Comparison of ENCODE assay signal across 15 mouse cellular contexts in genomic region chr1:20997881-20998389, GRCm38 (mm10). TPM values are rescaled to one million over a fixed set of nuclear protein-coding genes. Genes with fewer than 3 reads are reported as not detected.
A peak's percentile ranks its signal among the peaks of the same experiment; 100 is the strongest.
DNase-seq lines count a peak whose midpoint lies in the region; ATAC-seq lines count a peak whose summit lies in the region.
"Had no signal": no experiment of that assay in that cellular context is flagged by ENCODE, and none has a peak within 500 bp of the region (broad histone marks: within the 10 kb centered on the region; RNA-seq: fewer than 3 reads in every experiment).

No protein-coding gene starts in this region.

- no peak overlapping the region for H3K4me2 ChIP-seq in hindbrain, embryonic 11.5 days (replicated peaks; ENCODE audit: low read depth, low read length)
- no peak overlapping the region for H3K4me2 ChIP-seq in hindbrain, embryonic 14.5 days (replicated peaks)
- H3K4me2 ChIP-seq: forebrain, embryonic 12.5 days had no signal

- no peaks in the 10 kb centered on the region for H3K36me3 ChIP-seq in hindbrain, embryonic 11.5 days (ENCODE audit: control insufficient read depth, insufficient read depth, low read length)
- H3K36me3 ChIP-seq in hindbrain, embryonic 14.5 days (replicated peaks; ENCODE audit: control insufficient read depth, insufficient read depth): no peaks in the 10 kb centered on the region
- peaks cover 46% of the 10 kb centered on the region for H3K36me3 ChIP-seq in embryonic facial prominence, embryonic 10.5 days (replicated peaks)
- H3K36me3 ChIP-seq: forebrain, embryonic 12.5 days had no signal

- 51% methylated on average over 13 of the region's 13 CpGs for WGBS in hindbrain, embryonic 11.5 days
- 47% methylated on average over 13 of the region's 13 CpGs for WGBS in hindbrain, embryonic 14.5 days
- 56% methylated on average over 13 of the region's 13 CpGs for WGBS in embryonic facial prominence, embryonic 10.5 days

- peak; percentile 6 for DNase-seq in hindbrain, embryonic 11.5 days (ENCODE audit: low spot score)
- DNase-seq in hindbrain, embryonic 14.5 days (ENCODE audit: low spot score): no peak
- DNase-seq in testis, postnatal 10 days (ENCODE audit: low spot score): peak; percentile 37
- DNase-seq in testis, postnatal 14 days (ENCODE audit: low spot score): no peak
- no peak for DNase-seq in embryonic facial prominence, embryonic 10.5 days (ENCODE audit: low spot score)
- DNase-seq in lung, postnatal 4 days: peak; percentile 15 to 40
- no peak for DNase-seq in cerebellum, postnatal 10 days
- DNase-seq in spleen, postnatal 36 days (ENCODE audit: low spot score in 2 of 2): no peak
- DNase-seq: adrenal gland, postnatal 25 days; cerebellum, postnatal 14 days; kidney, postnatal 10 days; liver had no signal

- no peaks in the 10 kb centered on the region for H3K9me3 ChIP-seq in hindbrain, embryonic 11.5 days (ENCODE audit: control insufficient read depth, low read length)
- H3K9me3 ChIP-seq in hindbrain, embryonic 14.5 days (ENCODE audit: control insufficient read depth, low read length): no peaks in the 10 kb centered on the region
- no peaks in the 10 kb centered on the region for H3K9me3 ChIP-seq in embryonic facial prominence, embryonic 10.5 days
- H3K9me3 ChIP-seq: forebrain, embryonic 12.5 days had no signal

- no peak overlapping the region for H3K9ac ChIP-seq in hindbrain, embryonic 11.5 days (ENCODE audit: low read depth, low read length)
- H3K9ac ChIP-seq in hindbrain, embryonic 14.5 days: no peak overlapping the region
- H3K9ac ChIP-seq: forebrain, embryonic 12.5 days had no signal

- no peak overlapping the region for H3K27ac ChIP-seq in hindbrain, embryonic 11.5 days (ENCODE audit: low read depth, low read length)
- no peak overlapping the region for H3K27ac ChIP-seq in hindbrain, embryonic 14.5 days
- peak overlapping the region; percentile 21; the same call in 1 of the 2 replicates for H3K27ac ChIP-seq in embryonic facial prominence, embryonic 10.5 days (replicated peaks)
- H3K27ac ChIP-seq: forebrain, embryonic 12.5 days had no signal

- H3K4me1 ChIP-seq in hindbrain, embryonic 11.5 days (replicated peaks; ENCODE audit: control insufficient read depth, insufficient read depth, low read length): no peaks in the 10 kb centered on the region; the same call in 1 of the 2 replicates
- 0 out of 2 replicates have a peak, but pooled peaks cover 2% of the 10 kb centered on the region for H3K4me1 ChIP-seq in hindbrain, embryonic 14.5 days (replicated peaks; ENCODE audit: control insufficient read depth, insufficient read depth, low read length)
- H3K4me1 ChIP-seq in embryonic facial prominence, embryonic 10.5 days: peaks cover 23% of the 10 kb centered on the region

- ATAC-seq in hindbrain, embryonic 11.5 days (ENCODE audit: low FRiP score): no peak
- no peak for ATAC-seq in hindbrain, embryonic 14.5 days (ENCODE audit: low FRiP score)
- ATAC-seq: inflammation-experienced regulatory T-cells, adult 6 months had no signal

- H3K4me3 ChIP-seq in hindbrain, embryonic 11.5 days (ENCODE audit: low read depth, low read length): no peak overlapping the region
- no peak overlapping the region for H3K4me3 ChIP-seq in hindbrain, embryonic 14.5 days (replicated peaks; ENCODE audit: low read length)
- no peak overlapping the region for H3K4me3 ChIP-seq in embryonic facial prominence, embryonic 10.5 days
- H3K4me3 ChIP-seq: forebrain, embryonic 12.5 days; myocyte had no signal

- no peaks in the 10 kb centered on the region for H3K27me3 ChIP-seq in hindbrain, embryonic 11.5 days (ENCODE audit: control insufficient read depth, insufficient read depth, low read length)
- H3K27me3 ChIP-seq in hindbrain, embryonic 14.5 days (ENCODE audit: control insufficient read depth, insufficient read depth, low read length): no peaks in the 10 kb centered on the region
- no peaks in the 10 kb centered on the region for H3K27me3 ChIP-seq in embryonic facial prominence, embryonic 10.5 days (replicated peaks; ENCODE audit: low read depth, poor library complexity, severe bottlenecking)
- H3K27me3 ChIP-seq: forebrain, embryonic 12.5 days had no signal

RNA-seq across cellular contexts. Expression of gene Efhc1, which starts 46.5 kb away (rescaled TPM):
- polyA plus RNA-seq in hindbrain, embryonic 11.5 days (2014; fragmentation: Nextera tagmentation; extraction: Ambion mirVana): 4.0 and 4.3 TPM in 2 replicates
- 3.4 and 3.5 TPM in 2 replicates for polyA plus RNA-seq in hindbrain, embryonic 14.5 days (2014; fragmentation: Nextera tagmentation; extraction: Ambion mirVana)
- polyA plus RNA-seq in embryonic facial prominence, embryonic 10.5 days (2016; fragmentation: Nextera tagmentation; extraction: Ambion mirVana): 2.2 and 2.5 TPM in 2 replicates

Comparison
In these comparisons a context has a peak if more than half of its experiments do, and no peak if none do; other contexts are left out.
1. DNase-seq: peak in hindbrain, embryonic 11.5 days (single experiment), testis, postnatal 10 days (single experiment) and lung, postnatal 4 days (2 of 2); none in hindbrain, embryonic 14.5 days (single experiment), testis, postnatal 14 days (single experiment), embryonic facial prominence, embryonic 10.5 days (single experiment), cerebellum, postnatal 10 days (0 of 2) and spleen, postnatal 36 days (0 of 2).